Mouse (Mus musculus): Measurements from ENCODE around the gene Adamtsl5. TPM values are rescaled to one million over a fixed set of nuclear protein-coding genes. Genes with fewer than 3 reads are reported as not detected.

Adamtsl5 gene
- polyA plus RNA-seq, 1 experiment from 2014 or later = 11.6 TPM

- WGBS = 85% methylated on average over 21 of the region's 21 CpGs
- Histone ChIP-seq H3K27me3 (no peaks in the 10 kb centered on the region), H3K4me3 (replicated peaks) (no peak overlapping the region), H3K4me1 (peaks cover 42% of the 10 kb centered on the region), H3K36me3 (no peaks in the 10 kb centered on the region), H3K9me3 (replicated peaks) (no peaks in the 10 kb centered on the region), H3K4me2 (replicated peaks) (no peak overlapping the region), H3K27ac (replicated peaks) (no peak overlapping the region), H3K9ac (no peak overlapping the region)
- ATAC-seq (ENCODE audit: insufficient number of reproducible peaks, low FRiP score, low TSS enrichment, low read depth) = no peak
These were observed 23.2 kb downstream of the Adamtsl5 start for GRCm38 (mm10) chr10:80325045-80325444.

GRCm38 (mm10) chr10:80324120-80325037, 23.8 kb downstream of the Adamtsl5 start:
- no peak for ATAC-seq (ENCODE audit: insufficient number of reproducible peaks, low FRiP score, low TSS enrichment, low read depth)
- 77% methylated on average over 17 of the region's 17 CpGs for WGBS
- Histone ChIP-seq H3K4me1 (peaks cover 41% of the 10 kb centered on the region), H3K27ac (replicated peaks) (no peak overlapping the region), H3K9me3 (replicated peaks) (no peaks in the 10 kb centered on the region), H3K9ac (no peak overlapping the region), H3K4me3 (replicated peaks) (peak overlapping the region; percentile 62), H3K4me2 (replicated peaks) (no peak overlapping the region; the same call in 1 of the 2 replicates), H3K36me3 (no peaks in the 10 kb centered on the region), H3K27me3 (no peaks in the 10 kb centered on the region)

GRCm38 (mm10) chr10:80323261-80324119, 24.7 kb downstream of the Adamtsl5 start:
- peak; percentile 24 for ATAC-seq (ENCODE audit: insufficient number of reproducible peaks, low FRiP score, low TSS enrichment, low read depth)
- no peak overlapping the region for H3K27ac ChIP-seq (replicated peaks)
- no peaks in the 10 kb centered on the region for H3K27me3 ChIP-seq
- H3K4me3 ChIP-seq (replicated peaks) = peak overlapping the region; percentile 62
- peaks cover 46% of the 10 kb centered on the region for H3K4me1 ChIP-seq
- H3K9me3 ChIP-seq (replicated peaks) = no peaks in the 10 kb centered on the region
- H3K4me2 ChIP-seq (replicated peaks) = peak overlapping the region; percentile 100
- H3K36me3 ChIP-seq = peaks cover 7% of the 10 kb centered on the region; the same call in 1 of the 2 replicates
- H3K9ac ChIP-seq = peak overlapping the region; percentile 37
- WGBS = 2% methylated on average over 46 of the region's 46 CpGs

GRCm38 (mm10) chr10:80322811-80323211, 25.4 kb downstream of the Adamtsl5 start:
- H3K4me2 ChIP-seq (replicated peaks) = peak overlapping the region; percentile 100
- no peaks in the 10 kb centered on the region for H3K9me3 ChIP-seq (replicated peaks)
- peaks cover 12% of the 10 kb centered on the region; the same call in 1 of the 2 replicates for H3K36me3 ChIP-seq
- WGBS = 3% methylated on average over 28 of the region's 28 CpGs
- H3K27me3 ChIP-seq = no peaks in the 10 kb centered on the region
- no peak overlapping the region for H3K27ac ChIP-seq (replicated peaks)
- H3K4me1 ChIP-seq = peaks cover 47% of the 10 kb centered on the region
- H3K4me3 ChIP-seq (replicated peaks) = peak overlapping the region; percentile 62
- ATAC-seq (ENCODE audit: insufficient number of reproducible peaks, low FRiP score, low TSS enrichment, low read depth) = no peak
- peak overlapping the region; percentile 37 for H3K9ac ChIP-seq

GRCm38 (mm10) chr10:80321670-80322581, 26.3 kb downstream of the Adamtsl5 start:
- H3K27ac ChIP-seq (replicated peaks) = no peak overlapping the region
- no peak overlapping the region for H3K9ac ChIP-seq
- peak overlapping the region; percentile 100 for H3K4me2 ChIP-seq (replicated peaks)
- peaks cover 18% of the 10 kb centered on the region; the same call in 1 of the 2 replicates for H3K36me3 ChIP-seq
- H3K4me1 ChIP-seq = peaks cover 50% of the 10 kb centered on the region
- peak overlapping the region; percentile 62; the same call in 1 of the 2 replicates for H3K4me3 ChIP-seq (replicated peaks)
- 88% methylated on average over 21 of the region's 21 CpGs for WGBS
- H3K9me3 ChIP-seq (replicated peaks) = no peaks in the 10 kb centered on the region
- peaks cover 8% of the 10 kb centered on the region for H3K27me3 ChIP-seq
- ATAC-seq (ENCODE audit: insufficient number of reproducible peaks, low FRiP score, low TSS enrichment, low read depth) = no peak

- H3K27me3 ChIP-seq = peaks cover 16% of the 10 kb centered on the region
- no peak overlapping the region for H3K9ac ChIP-seq
- no peak for ATAC-seq (ENCODE audit: insufficient number of reproducible peaks, low FRiP score, low TSS enrichment, low read depth)
- WGBS = 78% methylated on average over 6 of the region's 6 CpGs
- H3K27ac ChIP-seq (replicated peaks) = no peak overlapping the region
- H3K9me3 ChIP-seq (replicated peaks) = no peaks in the 10 kb centered on the region
- no peak overlapping the region for H3K4me2 ChIP-seq (replicated peaks)
- H3K4me1 ChIP-seq = peaks cover 57% of the 10 kb centered on the region
- H3K36me3 ChIP-seq = peaks cover 18% of the 10 kb centered on the region; the same call in 1 of the 2 replicates
- no peak overlapping the region for H3K4me3 ChIP-seq (replicated peaks)
These were observed 27.1 kb downstream of the Adamtsl5 start for GRCm38 (mm10) chr10:80321014-80321669.

GRCm38 (mm10) chr10:80320340-80320760, 27.9 kb downstream of the Adamtsl5 start, which contains the start of gene 2310011J03Rik:
2310011J03Rik (minus strand) TSS chr10:80320537.
- ATAC-seq (ENCODE audit: insufficient number of reproducible peaks, low FRiP score, low TSS enrichment, low read depth) = peak; percentile 66
- Histone ChIP-seq H3K27ac (replicated peaks) (peak within 1 kb of the TSS; percentile 81), H3K36me3 (peaks cover 18% of the 10 kb centered on the region; the same call in 1 of the 2 replicates), H3K4me2 (replicated peaks) (peak within 1 kb of the TSS; percentile 78), H3K27me3 (peaks cover 24% of the 10 kb centered on the region), H3K4me1 (peaks cover 57% of the 10 kb centered on the region), H3K9me3 (replicated peaks) (no peaks in the 10 kb centered on the region), H3K4me3 (replicated peaks) (peak within 1 kb of the TSS; percentile 64), H3K9ac (peak within 1 kb of the TSS; percentile 60)
- under 1% methylated on average over 34 of the region's 34 CpGs for WGBS

- Histone ChIP-seq H3K9ac (no peak overlapping the region), H3K4me2 (replicated peaks) (no peak overlapping the region), H3K27ac (replicated peaks) (no peak overlapping the region), H3K4me3 (replicated peaks) (no peak overlapping the region), H3K9me3 (replicated peaks) (no peaks in the 10 kb centered on the region), H3K27me3 (peaks cover 57% of the 10 kb centered on the region), H3K4me1 (peaks cover 55% of the 10 kb centered on the region), H3K36me3 (peaks cover 18% of the 10 kb centered on the region; the same call in 1 of the 2 replicates)
- no peak for ATAC-seq (ENCODE audit: insufficient number of reproducible peaks, low FRiP score, low TSS enrichment, low read depth)
- WGBS = 54% methylated on average over 10 of the region's 10 CpGs
These were observed 31.2 kb downstream of the Adamtsl5 start for GRCm38 (mm10) chr10:80317011-80317410.

- peaks cover 63% of the 10 kb centered on the region for H3K27me3 ChIP-seq
- H3K9ac ChIP-seq = no peak overlapping the region
- 22% methylated on average over 11 of the region's 11 CpGs for WGBS
- no peak overlapping the region for H3K27ac ChIP-seq (replicated peaks)
- no peaks in the 10 kb centered on the region for H3K9me3 ChIP-seq (replicated peaks)
- H3K4me3 ChIP-seq (replicated peaks) = no peak overlapping the region
- peaks cover 18% of the 10 kb centered on the region; the same call in 1 of the 2 replicates for H3K36me3 ChIP-seq
- 0 out of 2 replicates have a peak, but pooled peaks have one; percentile 13 for ATAC-seq (ENCODE audit: insufficient number of reproducible peaks, low FRiP score, low TSS enrichment, low read depth)
- H3K4me1 ChIP-seq = peaks cover 49% of the 10 kb centered on the region
- H3K4me2 ChIP-seq (replicated peaks) = no peak overlapping the region
These were observed 31.8 kb downstream of the Adamtsl5 start for GRCm38 (mm10) chr10:80316359-80316781.

- H3K4me1 ChIP-seq = peaks cover 42% of the 10 kb centered on the region
- no peak for ATAC-seq (ENCODE audit: insufficient number of reproducible peaks, low FRiP score, low TSS enrichment, low read depth)
- H3K4me2 ChIP-seq (replicated peaks) = no peak overlapping the region
- H3K27ac ChIP-seq (replicated peaks) = no peak overlapping the region
- H3K9me3 ChIP-seq (replicated peaks) = no peaks in the 10 kb centered on the region
- peaks cover 71% of the 10 kb centered on the region for H3K27me3 ChIP-seq
- no peak overlapping the region for H3K9ac ChIP-seq
- H3K4me3 ChIP-seq (replicated peaks) = no peak overlapping the region
- 48% methylated on average over 27 of the region's 27 CpGs for WGBS
- peaks cover 18% of the 10 kb centered on the region for H3K36me3 ChIP-seq
These were observed 32.9 kb downstream of the Adamtsl5 start for GRCm38 (mm10) chr10:80315315-80315714.

All from embryonic facial prominence, embryonic 15.5 days (tissue).